Mouse (Mus musculus): ENCODE data around the gene Dqx1. TPM values are rescaled to one million over a fixed set of nuclear protein-coding genes. Genes with fewer than 3 reads are reported as not detected.

Dqx1 gene
- total RNA-seq, 2 experiments from 2014 or later = 0.26 to 0.51 TPM

- peak; percentile 52 for DNase-seq
Measured at GRCm38 (mm10) chr6:83107566-83108400, 50.1 kb downstream of the Dqx1 start.

- DNase-seq = peak; percentile 78
Measured at GRCm38 (mm10) chr6:83108762-83109668, 51.4 kb downstream of the Dqx1 start, which contains the start of gene Mrpl53. Gene Mrpl53, plus strand, starts transcription at chr6:83109040.

GRCm38 (mm10) chr6:83111510-83112136, 54.0 kb downstream of the Dqx1 start:
- no peak for DNase-seq

GRCm38 (mm10) chr6:83115011-83115671, 57.5 kb downstream of the Dqx1 start, which contains the start of gene Mogs:
Gene Mogs, plus strand, starts transcription at chr6:83115496.
- DNase-seq = peak; percentile 92

GRCm38 (mm10) chr6:83115682-83116372, 58.2 kb downstream of the Dqx1 start:
- no peak for DNase-seq

- no peak for DNase-seq
Measured at GRCm38 (mm10) chr6:83116373-83117164, 58.9 kb downstream of the Dqx1 start.

Small RNA genes lying within 50 kb of the gene (microRNA-seq; reads per million reads assigned to microRNA genes)
- gene Mir3470a (ENCODE audit: borderline replicate concordance in 2 of 2) = 0 reads per million in 2 experiments
- 0.74 to 0.79 reads per million in 2 experiments for gene Mir7040 (ENCODE audit: borderline replicate concordance in 2 of 2)

Other genes starting within 250 kb of the Dqx1 start
- under 1 TPM; 0.13 to 0.51 TPM for gene Sema4f, start 118.1 kb upstream of the Dqx1 start, total RNA-seq (2021)
- not detected for gene M1ap, start 110.9 kb upstream of the Dqx1 start, total RNA-seq (2021)
- gene Dok1, start 24.4 kb upstream of the Dqx1 start, total RNA-seq (2021) = 1 to 10 TPM; 1.9 to 2.6 TPM
- gene Loxl3, start 23.7 kb upstream of the Dqx1 start, total RNA-seq (2021) = 1 to 10 TPM; 4.2 to 5.3 TPM
- gene Aup1, start 3.3 kb upstream of the Dqx1 start, total RNA-seq (2021) = 10 to 100 TPM; 71.8 to 82.5 TPM
- gene Htra2, start 2.6 kb upstream of the Dqx1 start, total RNA-seq (2021) = 10 to 100 TPM; 16.5 to 18.4 TPM
- not detected for gene Tlx2, start 12.4 kb downstream of the Dqx1 start, total RNA-seq (2021)
- gene Pcgf1, start 20.0 kb downstream of the Dqx1 start, total RNA-seq (2021) = 1 to 10 TPM; 6.7 to 7.1 TPM
- gene Lbx2, start 28.5 kb downstream of the Dqx1 start, total RNA-seq (2021) = not detected
- gene Ccdc142, start 43.8 kb downstream of the Dqx1 start, total RNA-seq (2021) = 1 to 10 TPM in 1 of 2 experiments, under 1 TPM in 1; 0.54 to 1.7 TPM
- gene Gm42688, start 43.8 kb downstream of the Dqx1 start, total RNA-seq (2021) = 1 to 10 TPM; 1.0 TPM
- gene Mrpl53, start 51.2 kb downstream of the Dqx1 start, total RNA-seq (2021) = 100 to 1,000 TPM; 109 to 113 TPM
- gene Mogs, start 57.7 kb downstream of the Dqx1 start, total RNA-seq (2021) = 1 to 10 TPM; 6.5 to 8.1 TPM
- gene Wbp1, start 63.7 kb downstream of the Dqx1 start, total RNA-seq (2021) = 10 to 100 TPM; 37.8 to 38.2 TPM
- 10 to 100 TPM in 1 of 2 experiments, 1 to 10 TPM in 1; 4.8 to 14.0 TPM for gene Ino80b, start 67.6 kb downstream of the Dqx1 start, total RNA-seq (2021)
- 10 to 100 TPM in 1 of 2 experiments, 1 to 10 TPM in 1; 7.9 to 14.4 TPM for gene Rtkn, start 77.6 kb downstream of the Dqx1 start, total RNA-seq (2021)
- 1 to 10 TPM; 1.2 to 1.4 TPM for gene Wdr54, start 98.6 kb downstream of the Dqx1 start, total RNA-seq (2021)
- not detected for gene 1700003E16Rik, start 98.6 kb downstream of the Dqx1 start, total RNA-seq (2021)
- 100 to 1,000 TPM; 118 to 126 TPM for gene Dctn1, start 108.1 kb downstream of the Dqx1 start, total RNA-seq (2021)
- gene Slc4a5, start 162.0 kb downstream of the Dqx1 start, total RNA-seq (2021) = not detected